Mouse (Mus musculus): ENCODE results near the gene Upk1b. TPM values are rescaled to one million over a fixed set of nuclear protein-coding genes. Genes with fewer than 3 reads are reported as not detected.

Gene Upk1b
- total RNA-seq, 2 experiments from 2014 or later = 1.4 to 3.4 TPM

- DNase-seq (ENCODE audit: low spot score in 2 of 2) = no peak
Observed at GRCm38 (mm10) chr16:38762401-38762800, 37.7 kb downstream of the Upk1b start.

DNA sequence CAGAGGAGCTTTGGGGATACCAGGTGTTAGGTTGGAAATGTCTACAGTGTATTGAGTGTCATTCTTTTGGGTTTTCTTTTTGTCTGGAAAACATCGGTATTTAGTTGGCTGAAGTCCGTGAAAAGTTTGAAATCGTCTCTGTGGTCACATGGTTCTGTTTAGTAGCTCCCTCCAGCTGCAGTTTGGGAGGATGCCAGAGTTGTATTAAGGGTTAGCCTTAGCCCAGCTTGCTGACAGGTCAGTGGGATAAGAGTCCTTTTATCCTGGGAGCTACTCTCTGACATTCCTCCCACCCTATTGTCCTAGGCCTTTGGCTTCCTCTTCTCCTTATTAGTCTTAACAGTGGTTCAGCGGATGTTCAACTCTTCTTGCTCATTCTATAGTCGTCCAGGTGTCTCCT, 38.2 kb downstream of the Upk1b start:
- DNase-seq (ENCODE audit: low spot score in 2 of 2) = no peak

GRCm38 (mm10) chr16:38760834-38761375, 39.2 kb downstream of the Upk1b start:
- no peak for DNase-seq (ENCODE audit: low spot score in 2 of 2)

- DNase-seq (ENCODE audit: low spot score in 2 of 2) = no peak
Observed at GRCm38 (mm10) chr16:38760239-38760638, 39.9 kb downstream of the Upk1b start.

DNA sequence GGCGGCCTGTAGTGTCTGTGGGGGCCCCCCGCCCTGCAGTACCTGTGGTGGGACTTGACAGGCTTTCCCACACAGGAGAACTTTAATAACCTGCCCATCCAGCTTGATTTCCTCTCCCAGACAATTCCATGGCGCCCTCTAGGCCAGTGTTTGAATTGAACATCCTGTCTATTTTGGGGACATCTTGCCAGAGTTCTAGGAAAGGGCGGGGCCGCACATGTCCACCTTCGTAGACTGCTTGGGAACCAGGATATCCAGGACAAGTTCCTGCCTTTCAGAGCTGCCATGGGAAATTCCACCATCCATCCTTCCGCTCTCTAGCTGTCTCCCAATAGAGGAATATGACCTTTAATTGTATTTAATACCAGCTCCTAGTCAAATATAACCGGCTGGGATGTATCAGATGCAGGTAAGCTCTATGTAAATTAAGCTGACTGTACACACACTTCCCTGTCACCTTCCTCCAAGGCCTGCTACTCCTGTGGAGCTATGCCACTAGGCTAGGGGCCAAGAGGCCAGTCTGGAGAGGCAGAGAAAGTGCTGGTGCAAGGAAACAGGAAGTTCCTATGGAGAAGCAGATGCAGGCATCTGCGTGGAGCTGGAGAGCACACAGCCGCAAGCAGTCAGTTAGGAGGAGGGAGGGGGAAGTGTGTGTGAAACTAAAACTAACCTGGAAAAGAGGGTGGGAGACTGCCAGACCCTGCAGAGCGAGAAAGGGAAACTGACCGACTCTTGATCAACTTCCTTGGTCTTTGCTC, 41.8 kb downstream of the Upk1b start:
- no peak for DNase-seq (ENCODE audit: low spot score in 2 of 2)

DNA sequence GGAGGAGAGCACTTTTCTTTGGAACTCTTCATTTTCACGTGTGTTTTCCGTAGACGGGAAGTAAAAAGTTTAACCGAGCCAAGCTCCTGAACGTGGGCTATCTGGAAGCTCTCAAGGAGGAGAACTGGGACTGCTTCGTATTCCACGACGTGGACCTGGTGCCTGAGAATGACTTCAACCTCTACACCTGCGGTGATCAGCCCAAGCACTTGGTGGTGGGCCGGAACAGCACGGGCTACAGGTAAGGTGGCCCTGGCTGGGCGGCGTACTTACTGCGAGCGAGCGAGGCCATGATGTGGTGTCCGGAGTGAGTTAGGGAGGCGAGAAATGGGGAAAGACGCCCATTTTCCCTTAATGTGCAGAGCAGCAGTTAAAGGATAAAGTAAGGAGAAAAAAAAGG, 42.5 kb downstream of the Upk1b start:
- DNase-seq (ENCODE audit: low spot score in 2 of 2) = no peak

DNA sequence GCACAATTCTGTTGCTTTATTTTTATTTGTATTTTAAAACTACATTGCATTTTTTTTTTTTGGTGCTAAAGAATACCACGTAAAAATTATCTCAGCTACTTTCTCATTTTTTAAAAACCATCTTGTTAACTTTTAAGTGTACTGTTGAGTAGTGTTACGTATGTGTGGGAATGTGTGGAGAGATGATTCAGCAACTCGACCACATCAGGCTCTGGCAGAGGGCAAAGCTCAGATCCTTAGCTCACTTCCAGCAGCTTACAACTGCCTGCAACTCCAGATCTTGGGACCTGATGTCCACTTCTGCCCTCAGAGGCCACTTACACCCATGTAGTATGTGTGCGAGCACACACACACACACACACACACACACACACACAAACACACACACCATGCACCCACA, 43.6 kb downstream of the Upk1b start:
- no peak for DNase-seq (ENCODE audit: low spot score in 2 of 2)

GRCm38 (mm10) chr16:38756177-38756503, 44.0 kb downstream of the Upk1b start:
- no peak for DNase-seq (ENCODE audit: low spot score in 2 of 2)

GRCm38 (mm10) chr16:38755452-38756176, 44.5 kb downstream of the Upk1b start:
- no peak for DNase-seq (ENCODE audit: low spot score in 2 of 2)

GRCm38 (mm10) chr16:38753631-38754030, 46.5 kb downstream of the Upk1b start:
- peak in 1 of 2 experiments; percentile 12 for DNase-seq (ENCODE audit: low spot score in 2 of 2)

- DNase-seq (ENCODE audit: low spot score in 2 of 2) = no peak
Observed at GRCm38 (mm10) chr16:38750803-38751202, 49.3 kb downstream of the Upk1b start.

- DNase-seq (ENCODE audit: low spot score in 2 of 2) = peak in 1 of 2 experiments; percentile 11
Observed at GRCm38 (mm10) chr16:38743941-38744673, 56.0 kb downstream of the Upk1b start.

- DNase-seq (ENCODE audit: low spot score in 2 of 2) = peak; percentile 20 to 23
Observed at GRCm38 (mm10) chr16:38742659-38743131, 57.4 kb downstream of the Upk1b start.

DNA sequence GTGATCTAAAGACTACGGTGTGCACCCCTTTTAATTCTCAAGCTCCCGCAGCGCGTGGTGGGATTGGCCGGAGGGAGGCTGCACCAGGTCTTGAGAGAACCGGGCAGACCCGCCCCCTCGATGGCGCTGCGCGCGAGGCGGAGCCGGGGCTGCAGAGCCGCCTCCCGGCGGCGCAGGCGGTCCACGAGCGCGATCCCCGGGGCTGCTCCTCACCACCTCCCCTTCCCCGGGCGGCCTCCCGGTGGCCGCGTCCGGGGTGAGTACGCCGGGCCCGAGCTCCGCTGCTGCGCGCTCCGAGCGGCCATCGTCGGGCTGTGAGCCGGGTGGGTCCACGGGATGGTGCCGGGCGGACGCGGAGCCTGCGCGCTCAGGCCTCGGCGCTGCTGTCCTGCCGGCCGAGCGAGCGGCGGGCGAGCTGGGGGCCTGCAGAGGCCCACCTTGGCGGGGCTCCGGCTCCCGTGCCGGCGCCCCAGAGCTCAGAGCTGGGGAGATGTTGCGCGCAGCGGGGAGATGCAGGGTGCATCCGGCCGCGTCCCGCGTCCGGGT, 57.9 kb downstream of the Upk1b start, which contains the start of gene B4galt4:
B4galt4 (plus strand) TSS at position 152 of the 546 bp plus-strand sequence.
- DNase-seq (ENCODE audit: low spot score in 2 of 2) = peak; percentile 79

GRCm38 (mm10) chr16:38741204-38741903, 58.8 kb downstream of the Upk1b start:
- no peak for DNase-seq (ENCODE audit: low spot score in 2 of 2)

- DNase-seq (ENCODE audit: low spot score in 2 of 2) = peak in 1 of 2 experiments; percentile 14
Observed at GRCm38 (mm10) chr16:38730921-38731320, 69.2 kb downstream of the Upk1b start.

- no peak for DNase-seq (ENCODE audit: low spot score in 2 of 2)
Observed at GRCm38 (mm10) chr16:38729610-38730288, 70.4 kb downstream of the Upk1b start.

GRCm38 (mm10) chr16:38729139-38729538, 71.0 kb downstream of the Upk1b start:
- no peak for DNase-seq (ENCODE audit: low spot score in 2 of 2)

- no peak for DNase-seq (ENCODE audit: low spot score in 2 of 2)
Observed at GRCm38 (mm10) chr16:38728576-38729132, 71.5 kb downstream of the Upk1b start.
